Mouse (Mus musculus): ENCODE results near the gene Pde4d.

Pde4d gene

DNA sequence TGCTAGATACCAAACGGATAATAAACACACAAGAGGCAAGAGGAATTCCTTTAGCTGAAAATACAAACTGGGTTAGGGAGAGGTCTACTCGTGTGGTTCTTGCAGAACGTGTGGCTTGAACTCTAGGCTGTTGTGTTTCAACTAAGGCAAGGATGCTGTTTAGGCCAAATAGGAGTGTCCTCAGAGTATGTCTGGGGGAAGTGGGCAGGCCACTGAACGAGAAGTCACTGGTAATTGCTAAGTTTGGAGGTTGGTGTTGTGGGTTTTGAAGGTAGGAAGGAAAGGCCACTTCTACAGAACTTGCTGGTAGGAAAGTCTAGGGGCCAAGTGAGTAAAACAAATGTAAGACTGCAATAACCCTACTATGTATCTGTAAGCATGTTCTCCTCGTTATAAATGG lies 876.3 kb downstream of the Pde4d start:
- DNase-seq: no peak

DNA sequence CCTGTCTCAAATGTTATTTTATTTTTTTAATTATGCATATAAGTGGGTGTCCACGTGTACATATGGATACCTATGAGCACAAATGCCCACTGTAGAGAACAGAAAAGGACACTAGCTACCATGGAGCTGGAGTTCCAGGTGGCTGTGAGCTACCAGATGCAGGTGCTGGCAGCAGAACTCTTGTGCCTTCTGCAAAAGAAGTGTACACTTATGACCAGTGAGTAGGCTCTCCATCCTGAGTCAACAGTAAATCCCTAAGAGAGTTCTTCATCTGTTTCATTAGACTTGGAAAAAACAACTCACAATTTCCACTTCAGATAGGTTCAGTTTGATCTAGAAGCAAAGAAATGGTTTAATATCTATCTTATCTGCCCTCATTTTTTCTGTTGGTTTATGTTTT lies 881.8 kb downstream of the Pde4d start:
- no peak for DNase-seq

DNA sequence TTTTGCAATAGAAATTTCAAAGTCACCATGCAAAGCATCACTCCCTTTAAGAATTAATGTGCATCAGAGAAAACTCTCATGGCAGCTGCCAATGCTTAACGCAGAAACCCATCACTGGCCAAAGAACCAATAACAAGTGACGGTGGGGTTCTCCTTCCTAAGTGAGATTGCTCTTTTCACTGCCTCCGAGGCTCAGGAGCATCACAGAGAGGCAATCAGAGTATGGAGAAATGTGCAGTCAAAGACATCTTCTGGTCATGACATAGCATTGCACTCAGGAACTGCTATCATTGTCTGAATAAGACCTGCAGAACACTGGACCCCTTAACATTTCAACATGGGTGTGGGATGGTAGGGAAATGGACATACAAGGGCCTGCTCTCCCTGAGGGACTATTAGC lies 892.2 kb downstream of the Pde4d start:
- no peak for DNase-seq

DNA sequence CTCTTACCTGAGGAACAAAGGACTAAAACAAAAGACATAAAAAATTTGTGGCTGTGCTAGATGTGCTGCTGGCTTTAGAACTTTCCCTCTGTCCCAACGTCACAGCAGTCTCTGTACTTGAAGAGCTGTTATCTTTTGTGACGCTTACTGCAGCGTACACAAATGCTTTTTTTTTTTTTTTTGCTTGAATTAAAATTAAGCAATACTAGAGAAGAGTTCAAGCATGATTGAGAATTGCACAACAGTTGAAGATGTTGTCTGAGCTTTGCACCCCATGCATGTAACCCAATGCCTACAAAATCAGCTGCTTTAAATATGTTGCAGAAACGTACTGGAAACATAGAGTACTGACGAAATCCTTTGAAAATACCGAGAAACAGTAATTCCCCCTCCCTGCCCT lies 892.7 kb downstream of the Pde4d start:
- DNase-seq: no peak

DNA sequence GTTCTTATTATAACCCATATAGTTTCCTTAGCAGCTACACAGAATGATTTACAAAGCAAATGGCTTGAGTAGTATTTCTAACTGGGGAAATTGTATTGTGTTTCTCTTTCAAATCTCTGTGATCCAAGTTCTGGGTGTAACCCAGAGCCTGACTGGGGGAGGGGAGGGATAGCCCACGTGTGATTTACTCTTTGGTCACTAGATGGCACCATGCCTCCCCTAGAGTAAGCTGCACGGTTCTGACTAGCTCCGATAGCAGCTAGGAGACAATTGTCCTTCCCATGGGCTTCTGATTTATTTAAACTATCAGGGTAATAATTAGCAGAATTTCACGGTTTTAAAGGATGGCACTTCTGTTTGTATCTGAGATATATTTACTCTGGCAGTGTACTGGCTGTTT lies 893.8 kb downstream of the Pde4d start:
- DNase-seq: peak; percentile 90

DNA sequence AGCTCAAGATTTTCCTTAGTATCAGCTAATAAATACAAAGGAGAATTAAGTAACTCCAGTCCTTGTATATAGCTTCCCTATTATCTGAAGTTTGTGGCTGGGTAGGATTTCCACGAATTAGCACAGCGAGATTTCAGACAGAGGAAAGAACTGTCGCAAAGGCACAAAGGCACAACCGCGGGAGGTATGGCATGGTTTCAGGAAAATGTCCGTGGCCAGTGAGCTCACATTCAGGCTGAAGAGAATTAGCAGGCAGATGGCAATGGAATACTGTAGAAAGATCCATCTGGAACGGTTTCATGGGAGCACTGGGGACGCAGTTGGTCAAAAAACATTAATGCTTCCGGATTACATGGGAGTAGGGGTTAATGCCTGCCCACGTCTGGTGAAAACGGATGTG lies 898.0 kb downstream of the Pde4d start:
- DNase-seq: no peak

DNA sequence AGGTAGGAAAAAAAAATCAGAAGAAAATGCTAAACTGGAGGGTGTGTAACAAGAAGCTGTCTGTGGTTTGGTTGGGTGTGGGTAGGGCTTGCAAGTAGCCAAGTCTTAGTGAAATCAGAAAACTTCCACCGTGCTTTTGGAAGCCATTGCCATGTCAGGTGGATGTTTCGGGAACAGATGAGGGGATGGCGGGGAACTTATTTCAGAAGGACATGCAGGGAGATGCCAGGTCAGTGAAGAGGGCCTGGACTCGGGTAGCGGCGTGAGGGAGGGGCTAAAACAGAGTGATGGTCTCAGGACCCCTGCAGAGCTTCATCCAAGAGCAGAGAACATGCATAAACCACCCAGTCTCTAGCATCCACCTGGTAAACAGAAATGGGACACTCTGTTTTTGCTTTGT lies 898.6 kb downstream of the Pde4d start:
- DNase-seq: no peak

DNA sequence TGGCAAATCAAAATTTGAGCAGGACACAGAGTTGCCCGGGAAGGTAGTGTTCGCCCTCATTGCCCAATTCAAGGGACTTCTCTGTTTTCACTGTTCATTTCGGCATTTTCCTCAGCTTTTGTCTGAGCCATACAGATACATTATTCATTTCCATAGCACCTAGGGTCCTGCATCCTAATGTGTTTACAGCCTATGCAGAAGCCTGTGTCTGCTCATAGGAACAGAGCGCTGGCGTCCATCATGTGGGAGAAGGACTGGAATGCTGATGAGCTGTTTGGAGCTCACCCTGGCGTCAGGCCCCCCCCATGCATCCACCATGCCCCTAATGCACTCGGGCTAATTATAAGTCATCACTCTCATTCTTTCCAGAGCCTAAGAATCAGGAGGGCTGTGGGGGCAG lies 900.4 kb downstream of the Pde4d start:
- DNase-seq: no peak

DNA sequence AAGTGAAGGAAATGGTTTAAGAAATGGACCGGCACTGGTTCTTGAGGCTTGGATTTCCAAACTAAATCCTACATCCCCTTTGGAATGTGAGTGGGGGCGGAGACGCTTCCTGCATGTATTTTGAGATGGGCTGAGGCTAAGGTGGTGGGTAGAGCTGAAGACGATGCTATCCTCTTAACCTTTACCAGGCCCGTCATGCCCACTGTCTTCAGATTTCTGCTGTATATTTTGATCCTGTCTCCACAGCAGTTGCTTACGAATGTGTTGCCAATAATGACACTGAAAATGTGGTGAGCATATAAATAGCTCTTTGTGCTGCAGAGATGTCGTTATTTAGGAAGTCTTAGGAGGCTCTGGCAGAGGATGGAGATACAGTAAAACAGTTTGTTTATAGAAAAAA lies 904.3 kb downstream of the Pde4d start:
- no peak for DNase-seq

DNA sequence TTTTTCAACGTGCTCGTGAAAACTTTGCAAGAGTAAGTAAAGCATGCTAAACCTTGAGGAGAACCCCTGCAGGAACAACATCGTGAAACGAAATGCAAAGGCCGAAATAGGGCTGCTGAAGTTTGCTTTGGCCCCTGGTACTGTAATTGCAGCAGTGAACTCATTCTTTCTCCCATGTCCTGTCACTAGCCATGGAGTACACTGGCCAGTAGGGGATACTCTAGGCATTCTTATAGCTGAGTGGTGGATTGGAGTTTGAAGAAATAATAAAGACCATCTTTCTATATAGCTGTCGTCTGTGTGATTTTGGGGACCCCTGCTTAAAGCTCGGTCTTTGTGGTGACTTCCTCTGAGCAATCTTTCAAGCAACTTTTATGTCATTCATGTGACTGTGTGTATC lies 906.5 kb downstream of the Pde4d start:
- peak; percentile 28 for DNase-seq

DNA sequence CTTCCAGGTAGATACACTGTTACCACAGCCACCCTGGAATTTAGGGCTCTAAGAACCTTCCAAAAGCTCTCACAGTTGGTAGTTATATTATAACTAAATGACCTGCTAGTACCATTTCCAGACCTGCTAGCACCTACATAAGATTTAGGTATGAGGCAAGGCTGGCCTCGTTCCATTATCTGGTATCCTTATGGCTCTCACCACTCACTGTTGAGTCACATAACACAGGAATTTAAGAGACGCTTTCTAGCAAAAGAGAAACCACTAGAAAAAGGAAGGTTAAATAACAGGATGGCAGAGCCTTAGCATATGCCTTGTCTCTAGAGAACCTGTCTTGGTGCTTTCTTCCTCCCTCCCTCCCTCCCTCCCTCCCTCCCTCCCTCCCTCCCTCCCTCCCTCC lies 910.2 kb downstream of the Pde4d start:
- no peak for DNase-seq

DNA sequence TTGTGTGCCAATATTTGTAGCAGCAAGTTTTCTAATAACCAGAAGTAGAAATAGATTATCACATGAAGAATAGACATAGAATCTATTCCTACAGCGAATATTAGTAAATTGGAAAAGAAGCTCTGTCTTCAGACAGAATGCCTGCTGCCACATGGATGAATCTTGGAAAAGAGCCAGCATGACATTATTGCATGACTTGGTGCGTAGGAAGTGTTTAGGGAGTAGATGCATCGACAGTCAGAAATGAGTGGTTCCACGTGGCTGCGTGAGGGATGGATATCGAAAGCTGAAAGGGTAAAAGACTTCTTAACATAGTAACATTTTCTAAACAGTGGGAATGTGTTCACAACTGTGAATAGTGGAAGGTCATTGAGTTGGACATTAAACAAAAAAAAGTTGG lies 912.6 kb downstream of the Pde4d start:
- DNase-seq: no peak

DNA sequence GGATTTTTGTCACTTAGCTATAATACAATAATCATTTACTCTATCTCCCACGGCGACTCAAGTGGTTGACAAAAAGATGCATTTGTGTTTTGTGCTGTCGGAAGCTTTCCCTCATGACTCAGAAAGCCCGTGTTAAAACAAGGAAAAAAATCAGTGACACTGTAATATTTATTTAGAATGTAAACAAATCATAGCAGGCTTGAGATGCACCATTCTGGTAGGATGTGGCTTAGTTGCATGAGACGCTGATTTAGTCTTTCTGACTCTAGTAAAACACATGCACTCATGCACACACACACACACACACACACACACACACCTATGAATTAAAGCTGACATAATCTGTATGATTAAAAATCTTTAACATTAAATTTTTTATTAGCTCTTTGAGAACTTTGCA lies 924.7 kb downstream of the Pde4d start:
- no peak for DNase-seq

DNA sequence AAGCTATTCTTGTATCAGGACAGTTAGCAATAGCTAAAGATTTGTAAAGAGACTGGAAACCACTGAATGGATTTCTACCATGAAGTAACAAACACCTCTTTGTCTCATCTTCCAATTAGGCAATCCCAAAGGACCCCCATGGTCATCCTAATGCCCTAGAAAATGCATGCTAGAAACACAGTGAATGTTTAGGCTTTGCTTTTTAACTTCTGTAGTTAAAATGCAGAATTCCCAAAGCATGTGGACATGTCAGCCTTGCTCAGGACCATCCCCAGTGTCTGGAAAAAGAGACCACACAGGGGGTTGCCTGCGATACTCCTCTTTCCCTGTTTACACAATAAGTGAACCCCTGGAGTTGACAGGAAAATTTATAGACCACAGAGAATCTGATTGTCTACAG lies 926.9 kb downstream of the Pde4d start:
- no peak for DNase-seq

DNA sequence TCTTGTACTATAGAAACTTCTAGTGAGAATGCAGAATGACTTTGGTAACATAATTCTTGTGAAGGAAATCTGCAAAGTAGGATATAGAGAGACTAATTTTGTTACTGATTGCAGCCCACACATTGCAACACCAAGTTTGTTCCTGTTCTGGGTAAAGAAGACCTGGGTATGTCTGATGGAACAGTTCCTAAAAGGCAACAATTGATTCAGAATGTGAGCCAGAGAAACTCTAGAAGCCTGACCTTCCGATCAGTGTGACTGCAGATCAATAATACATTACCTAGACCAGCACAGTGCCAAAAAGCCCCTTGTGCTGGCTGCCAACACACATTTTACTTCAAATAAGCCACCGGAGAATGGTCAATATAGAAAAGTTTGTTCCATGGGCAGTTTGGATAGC lies 930.4 kb downstream of the Pde4d start:
- no peak for DNase-seq

DNA sequence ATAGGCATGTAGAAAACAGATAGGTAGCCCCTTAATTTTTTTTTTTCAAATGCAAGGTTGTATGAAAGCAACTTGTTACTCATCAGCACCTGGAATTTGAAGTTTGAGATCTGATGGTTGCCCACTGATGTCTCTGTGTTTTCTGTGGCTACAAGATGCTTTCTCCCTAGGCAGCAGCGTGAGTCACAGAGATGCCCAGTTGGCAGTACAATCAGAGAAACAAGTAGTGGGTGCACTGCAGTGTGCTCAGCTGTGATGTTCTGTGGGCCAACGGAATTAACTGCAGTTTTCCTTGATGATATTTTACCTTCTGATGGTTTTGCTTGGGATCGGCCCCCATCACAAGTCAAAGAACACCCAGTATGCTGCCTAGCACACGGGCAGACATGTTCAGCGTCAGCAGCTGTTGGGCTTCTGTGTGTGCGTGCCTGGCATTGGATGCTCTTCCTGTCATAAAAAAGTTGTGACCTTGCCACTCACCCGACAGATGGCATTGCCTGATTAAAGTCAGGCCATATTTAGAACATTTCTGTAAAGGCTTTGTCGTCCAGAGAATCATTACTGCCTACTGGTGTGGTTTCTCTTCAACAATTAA lies 939.0 kb downstream of the Pde4d start:
- no peak for DNase-seq

DNA sequence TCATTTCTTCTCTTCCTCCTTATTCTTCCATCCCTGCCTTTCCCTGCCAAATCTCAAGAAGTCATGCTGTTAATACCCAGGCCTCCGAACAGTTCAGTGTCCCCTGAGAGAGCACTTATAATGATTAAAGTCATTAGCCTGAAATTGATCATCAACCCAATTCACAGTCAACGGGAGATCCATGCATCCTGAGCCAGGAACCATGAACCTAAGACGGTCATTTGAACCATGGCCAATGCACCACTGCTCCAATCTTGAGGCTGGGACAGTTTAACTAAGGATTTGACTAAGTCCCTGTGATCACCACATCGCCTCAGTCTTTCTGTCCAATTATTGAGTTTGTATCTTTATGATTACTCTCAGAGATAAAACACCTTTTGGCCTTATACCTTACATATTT lies 952.6 kb downstream of the Pde4d start:
- peak; percentile 79 for DNase-seq

DNA sequence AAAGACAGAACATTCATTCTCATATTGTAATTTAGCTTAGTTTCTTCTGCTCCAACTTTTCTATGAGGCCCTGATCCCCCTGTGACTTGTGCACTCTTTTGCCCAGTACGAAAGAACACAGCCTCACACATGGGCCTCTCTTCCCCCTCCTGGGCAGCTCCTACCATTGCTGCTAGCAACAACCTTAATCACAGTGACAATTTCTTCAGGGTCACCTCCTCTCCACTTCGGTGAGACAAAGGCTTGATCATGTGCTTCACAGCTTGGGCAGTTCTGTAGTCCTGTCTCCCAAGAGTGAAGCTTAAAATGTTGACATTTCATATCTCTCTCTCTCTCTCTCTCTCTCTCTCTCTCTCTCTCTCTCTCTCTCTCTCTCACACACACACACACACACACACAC lies 953.2 kb downstream of the Pde4d start:
- no peak for DNase-seq

DNA sequence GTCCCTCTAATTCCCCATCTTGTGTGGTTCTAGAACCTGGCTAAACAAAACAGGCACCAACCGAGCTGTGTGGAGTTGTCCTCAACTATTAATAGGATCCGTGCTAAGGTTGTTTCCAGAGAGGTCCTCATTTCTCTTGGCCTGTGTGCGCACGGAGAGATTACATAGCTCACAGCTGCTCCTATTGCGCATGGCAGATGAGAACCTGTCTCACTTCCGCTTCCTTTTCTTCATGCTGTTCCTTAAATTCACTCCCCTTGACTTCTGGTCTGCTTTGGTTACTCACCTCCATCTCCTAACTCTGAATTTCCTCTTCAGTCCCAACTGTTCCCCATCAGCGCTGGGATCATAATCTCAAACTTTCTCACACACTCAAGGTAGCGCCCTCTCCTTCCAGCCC lies 956.6 kb downstream of the Pde4d start:
- DNase-seq: no peak

DNA sequence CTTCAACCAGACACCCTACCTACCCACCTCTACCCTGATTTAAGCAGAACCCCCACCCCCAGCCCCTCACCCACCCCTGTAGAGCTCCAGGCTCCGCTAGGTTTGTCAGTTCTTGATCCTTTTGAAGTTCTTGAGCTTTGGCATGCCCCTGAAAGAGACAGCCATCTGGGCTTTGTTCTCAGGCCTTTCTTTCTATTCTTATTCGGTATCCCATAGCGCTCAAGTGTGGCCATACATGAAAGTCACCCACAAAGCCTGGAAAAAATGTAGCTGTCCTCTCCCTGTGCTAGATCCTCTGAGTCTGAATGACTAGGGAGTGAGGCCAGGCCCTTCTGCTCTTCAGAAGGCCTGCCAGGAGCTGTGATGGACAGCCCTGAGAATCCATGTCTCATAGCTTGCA lies 957.6 kb downstream of the Pde4d start:
- DNase-seq: no peak

DNA sequence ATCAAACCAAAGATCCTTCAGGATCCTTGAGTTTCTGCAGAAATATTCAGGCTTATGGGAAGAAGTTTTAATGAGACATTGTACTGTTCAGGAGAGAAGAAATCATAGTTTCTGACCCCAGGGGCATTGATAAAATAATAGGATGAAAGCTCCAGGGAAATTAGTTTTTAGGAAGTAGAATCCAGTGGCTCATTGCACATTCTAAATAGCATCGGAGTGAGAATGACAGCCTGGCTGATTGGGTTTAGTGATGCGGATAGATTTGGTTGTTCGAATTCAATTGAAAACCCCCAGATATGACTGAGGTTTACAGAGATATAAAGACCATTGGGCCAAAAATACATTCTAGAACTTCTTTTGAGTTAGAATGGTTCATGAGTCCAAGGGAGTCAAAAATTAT lies 970.7 kb downstream of the Pde4d start:
- no peak for DNase-seq

DNA sequence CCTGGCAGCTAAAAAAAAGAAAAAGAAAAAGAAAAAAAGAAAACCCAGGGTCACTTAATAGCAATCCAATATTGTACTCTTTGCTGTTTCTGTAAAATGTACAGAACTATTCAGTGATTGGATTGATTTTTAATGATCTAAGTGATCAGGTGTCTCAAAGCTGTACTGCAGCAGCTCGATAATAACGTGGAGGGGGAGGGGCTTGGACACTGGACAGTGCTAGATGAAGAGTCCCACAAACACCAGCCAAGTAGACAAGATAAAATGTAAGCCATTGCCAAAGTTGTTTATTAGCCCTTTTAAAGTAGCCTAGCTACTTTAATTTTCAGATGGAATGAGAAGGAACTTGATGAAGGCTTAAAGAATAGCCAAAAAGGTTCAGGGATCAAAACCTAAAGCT lies 975.2 kb downstream of the Pde4d start:
- peak; percentile 74 for DNase-seq

DNA sequence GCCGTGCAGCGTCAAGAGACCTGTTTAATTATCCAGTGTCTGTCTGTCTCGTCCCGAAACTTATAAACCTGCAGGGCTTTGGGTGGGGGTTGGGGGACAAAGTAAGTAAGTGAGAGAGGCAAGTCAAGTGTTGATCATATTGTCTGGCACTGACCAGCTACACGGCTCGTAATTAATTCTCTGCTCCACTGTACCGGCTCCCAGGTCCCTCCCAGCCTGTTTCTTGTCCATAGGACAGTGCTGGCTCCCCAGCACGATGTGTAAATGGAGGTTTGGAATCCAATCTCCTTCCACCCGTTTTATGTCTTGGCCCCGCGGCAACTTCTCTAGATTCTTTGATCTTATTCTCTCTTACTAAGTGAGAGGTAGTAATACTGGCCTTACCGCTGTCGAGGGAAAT lies 975.8 kb downstream of the Pde4d start:
- DNase-seq: peak; percentile 24

DNA sequence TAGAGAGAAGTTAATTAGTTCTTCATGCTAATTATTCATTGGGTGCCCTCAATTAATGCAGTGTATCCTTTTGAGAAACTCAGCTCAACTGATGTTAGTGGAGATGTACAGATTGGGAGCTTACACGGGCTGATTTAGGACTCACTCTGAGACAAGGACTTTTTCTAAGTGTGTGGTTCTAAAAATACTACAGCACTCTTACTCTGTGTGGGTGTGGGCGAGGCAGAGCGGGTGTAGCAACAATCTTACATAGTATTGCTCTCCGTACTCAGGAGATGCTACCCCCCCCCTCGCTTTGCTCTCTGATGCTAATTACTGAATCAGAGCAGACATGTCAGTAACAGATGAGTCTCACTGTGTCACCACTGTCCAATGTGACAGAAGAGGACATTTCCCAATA lies 976.3 kb downstream of the Pde4d start:
- DNase-seq: no peak

DNA sequence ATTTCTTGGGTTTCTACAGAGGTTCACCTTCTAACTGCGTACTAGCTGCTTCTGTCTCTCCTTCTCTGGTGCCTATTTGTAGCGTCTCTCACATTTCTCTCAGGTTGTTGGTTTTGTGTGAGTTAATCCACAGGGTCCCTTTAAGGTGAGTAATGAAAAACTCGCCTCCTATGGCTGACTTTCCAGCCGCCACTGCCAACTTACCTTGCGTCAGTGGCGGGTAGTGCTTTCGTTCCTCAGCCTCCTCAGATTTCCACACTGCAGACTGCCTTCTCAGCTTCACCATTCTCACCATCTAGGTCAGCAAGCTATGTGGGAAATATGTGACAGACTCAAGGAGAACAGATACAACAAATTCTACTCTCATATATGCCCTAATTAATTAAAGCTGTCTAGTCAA lies 977.8 kb downstream of the Pde4d start:
- no peak for DNase-seq

DNA sequence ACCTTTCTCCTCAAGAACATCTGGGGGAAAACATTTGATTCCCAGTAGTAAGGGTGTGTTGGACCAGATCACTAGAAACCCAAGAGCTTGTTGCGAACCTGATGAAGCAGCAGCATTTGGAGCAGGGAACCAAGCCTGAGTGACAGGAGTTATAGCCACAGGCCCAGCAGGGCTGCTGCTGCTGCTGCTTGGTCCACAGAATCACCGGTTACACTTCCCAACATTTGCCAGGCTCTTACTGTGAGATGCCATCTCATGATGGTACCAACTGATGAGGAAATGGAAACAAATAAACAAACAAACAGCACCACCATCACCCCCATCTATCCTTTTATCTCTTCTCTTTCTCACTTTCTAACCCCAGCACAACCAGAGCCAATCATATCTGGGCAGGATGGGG lies 979.8 kb downstream of the Pde4d start:
- no peak for DNase-seq
